Mouse (Mus musculus) heart, embryonic 11.5 days (tissue): ENCODE results near the gene Spesp1. TPM values are rescaled to one million over a fixed set of nuclear protein-coding genes. Genes with fewer than 3 reads are reported as not detected.

Source experiments
- ATAC-seq: fragments of 200-750 bp; cut with Nextera tagmentation; replicated peaks from 2 replicates; pipeline ENCODE4 v1.8.0; 2017; ENCODE audit warnings: moderate library complexity; ENCODE audit not compliant: insufficient number of reproducible peaks, low FRiP score, low TSS enrichment
- H3K27ac ChIP-seq: fragments of 300-500 bp; sonication (generic); 2 replicates; pipeline ENCODE4 v1.5.1; 2014; ENCODE audit warnings: mild to moderate bottlenecking, low read depth, low read length
- H3K27me3 ChIP-seq: fragments of 300-500 bp; sonication (generic); 2 replicates; pipeline ENCODE4 v1.6.1; 2014; ENCODE audit warnings: mild to moderate bottlenecking, low read length, mixed read lengths; ENCODE audit not compliant: control insufficient read depth, insufficient read depth
- H3K36me3 ChIP-seq: fragments of 300-500 bp; sonication (generic); 2 replicates; pipeline ENCODE4 v1.6.1; 2014; ENCODE audit warnings: mild to moderate bottlenecking, low read length, moderate library complexity, mixed read lengths; ENCODE audit not compliant: control insufficient read depth, insufficient read depth
- H3K4me1 ChIP-seq: fragments of 300-500 bp; sonication (generic); 2 replicates; pipeline ENCODE4 v1.6.1; 2014; ENCODE audit warnings: low read length; ENCODE audit not compliant: control insufficient read depth, insufficient read depth
- H3K4me2 ChIP-seq: fragments of 300-500 bp; sonication (generic); 2 replicates; pipeline ENCODE4 v1.6.1; 2014; ENCODE audit warnings: mild to moderate bottlenecking, moderate library complexity
- H3K4me3 ChIP-seq: fragments of 300-500 bp; sonication (generic); 2 replicates; pipeline ENCODE4 v1.5.1; 2014; ENCODE audit warnings: low read depth, low read length
- H3K9ac ChIP-seq: fragments of 300-500 bp; sonication (generic); 2 replicates; pipeline ENCODE4 v1.6.1; 2014; ENCODE audit warnings: mild to moderate bottlenecking, low read depth, low read length, moderate library complexity
- H3K9me3 ChIP-seq: fragments of 300-500 bp; sonication (generic); replicated peaks from 2 replicates; pipeline ENCODE4 v1.6.1; 2016; ENCODE audit warnings: low read length; ENCODE audit not compliant: control insufficient read depth
- WGBS: fragments of 180-500 bp; shearing (Covaris S2); extraction: QIAGEN DNeasy Blood & Tissue Kit; methylation state at CpG from one replicate; pipeline ENCODE4 v1.1.7; 2014; ENCODE audit not compliant: insufficient replicate concordance; 5-methylcytosine and 5-hydroxymethylcytosine counted together
- polyA plus RNA-seq: library from polyadenylated mRNA; unstranded; fragments of >200 nt; fragmentation: Nextera tagmentation; extraction: Ambion mirVana; gene quantifications from 2 replicates; pipeline ENCODE4 v1.2.1, GENCODE M21; 2014

The Spesp1 gene
- polyA plus RNA-seq, 1 experiment from 2014 or later = not detected

- H3K4me1 ChIP-seq = no peaks in the 10 kb centered on the region
- no peak overlapping the region for H3K27ac ChIP-seq
- no peak overlapping the region for H3K4me3 ChIP-seq
- H3K9me3 ChIP-seq = no peaks in the 10 kb centered on the region
- no peak overlapping the region for H3K4me2 ChIP-seq
- H3K9ac ChIP-seq = no peak overlapping the region
- WGBS = 73% methylated on average over 7 of the region's 7 CpGs
- H3K36me3 ChIP-seq = no peaks in the 10 kb centered on the region
- H3K27me3 ChIP-seq = no peaks in the 10 kb centered on the region
- ATAC-seq = no peak
These were observed 2.3 kb upstream of the Spesp1 start for GRCm38 (mm10) chr9:62284266-62284665.

- 71% methylated on average over 4 of the region's 4 CpGs for WGBS
- ATAC-seq = no peak
- no peak overlapping the region for H3K27ac ChIP-seq
These were observed 5.1 kb downstream of the Spesp1 start for GRCm38 (mm10) chr9:62276899-62277298.

GRCm38 (mm10) chr9:62270775-62271399, 11.1 kb downstream of the Spesp1 start:
- H3K9ac ChIP-seq = no peak overlapping the region
- 49% methylated on average over 7 of the region's 7 CpGs for WGBS
- no peak for ATAC-seq

More at GRCm38 (mm10) chr9:62276899-62277298, 5.1 kb downstream of the Spesp1 start:
- H3K4me1 ChIP-seq = no peaks in the 10 kb centered on the region
- no peak overlapping the region for H3K9ac ChIP-seq
- H3K36me3 ChIP-seq = no peaks in the 10 kb centered on the region
- H3K9me3 ChIP-seq = no peaks in the 10 kb centered on the region
- H3K4me3 ChIP-seq = no peak overlapping the region
- no peaks in the 10 kb centered on the region for H3K27me3 ChIP-seq
- H3K4me2 ChIP-seq = no peak overlapping the region

GRCm38 (mm10) chr9:62269161-62269560, 12.8 kb downstream of the Spesp1 start:
- H3K9ac ChIP-seq = no peak overlapping the region
- H3K27me3 ChIP-seq = no peaks in the 10 kb centered on the region
- H3K9me3 ChIP-seq = no peaks in the 10 kb centered on the region
- H3K4me1 ChIP-seq = no peaks in the 10 kb centered on the region
- no peaks in the 10 kb centered on the region for H3K36me3 ChIP-seq
- no peak for ATAC-seq
- H3K4me3 ChIP-seq = no peak overlapping the region
- H3K4me2 ChIP-seq = no peak overlapping the region
- WGBS = 84% methylated on average over 1 of the region's 1 CpGs
- no peak overlapping the region for H3K27ac ChIP-seq

More at GRCm38 (mm10) chr9:62270775-62271399, 11.1 kb downstream of the Spesp1 start:
- Histone ChIP-seq H3K4me2 (no peak overlapping the region), H3K27ac (peak overlapping the region; percentile 54), H3K36me3 (no peaks in the 10 kb centered on the region), H3K27me3 (no peaks in the 10 kb centered on the region), H3K4me1 (no peaks in the 10 kb centered on the region), H3K9me3 (no peaks in the 10 kb centered on the region), H3K4me3 (no peak overlapping the region)

GRCm38 (mm10) chr9:62265278-62265677, 16.7 kb downstream of the Spesp1 start:
- no peak overlapping the region for H3K27ac ChIP-seq
- WGBS = 70% methylated on average over 10 of the region's 10 CpGs
- H3K4me3 ChIP-seq = no peak overlapping the region
- no peaks in the 10 kb centered on the region for H3K36me3 ChIP-seq
- no peak for ATAC-seq
- H3K4me2 ChIP-seq = no peak overlapping the region
- no peaks in the 10 kb centered on the region for H3K9me3 ChIP-seq
- H3K27me3 ChIP-seq = no peaks in the 10 kb centered on the region
- H3K4me1 ChIP-seq = no peaks in the 10 kb centered on the region
- H3K9ac ChIP-seq = no peak overlapping the region

GRCm38 (mm10) chr9:62263652-62264051, 18.4 kb downstream of the Spesp1 start:
- 48% methylated on average over 5 of the region's 5 CpGs for WGBS
- Histone ChIP-seq H3K9me3 (no peaks in the 10 kb centered on the region), H3K36me3 (no peaks in the 10 kb centered on the region), H3K4me3 (no peak overlapping the region), H3K27ac (no peak overlapping the region), H3K4me1 (no peaks in the 10 kb centered on the region), H3K27me3 (no peaks in the 10 kb centered on the region), H3K4me2 (no peak overlapping the region), H3K9ac (no peak overlapping the region)
- ATAC-seq = no peak

- ATAC-seq = no peak
- no peaks in the 10 kb centered on the region for H3K4me1 ChIP-seq
- H3K36me3 ChIP-seq = no peaks in the 10 kb centered on the region
- H3K27ac ChIP-seq = no peak overlapping the region
- no peaks in the 10 kb centered on the region for H3K9me3 ChIP-seq
- no peak overlapping the region for H3K4me3 ChIP-seq
- no peak overlapping the region for H3K4me2 ChIP-seq
- no peaks in the 10 kb centered on the region for H3K27me3 ChIP-seq
- 76% methylated on average over 3 of the region's 3 CpGs for WGBS
- no peak overlapping the region for H3K9ac ChIP-seq
These were observed 20.6 kb downstream of the Spesp1 start for GRCm38 (mm10) chr9:62261406-62261805.

- WGBS = 76% methylated on average over 5 of the region's 5 CpGs
- no peak overlapping the region for H3K4me3 ChIP-seq
- no peaks in the 10 kb centered on the region for H3K9me3 ChIP-seq
- no peak overlapping the region for H3K27ac ChIP-seq
- H3K36me3 ChIP-seq = no peaks in the 10 kb centered on the region
- no peaks in the 10 kb centered on the region for H3K4me1 ChIP-seq
- no peak overlapping the region for H3K4me2 ChIP-seq
- ATAC-seq = no peak
- H3K27me3 ChIP-seq = no peaks in the 10 kb centered on the region
- H3K9ac ChIP-seq = no peak overlapping the region
These were observed 21.0 kb downstream of the Spesp1 start for GRCm38 (mm10) chr9:62261006-62261405.

GRCm38 (mm10) chr9:62258005-62258404, 24.0 kb downstream of the Spesp1 start:
- Histone ChIP-seq H3K4me2 (no peak overlapping the region), H3K27ac (no peak overlapping the region), H3K9me3 (no peaks in the 10 kb centered on the region), H3K9ac (no peak overlapping the region), H3K4me1 (no peaks in the 10 kb centered on the region), H3K36me3 (no peaks in the 10 kb centered on the region), H3K27me3 (no peaks in the 10 kb centered on the region), H3K4me3 (no peak overlapping the region)
- 83% methylated on average over 11 of the region's 11 CpGs for WGBS
- ATAC-seq = no peak
